Mouse (Mus musculus): ENCODE measurements around the gene Wdtc1. TPM values are rescaled to one million over a fixed set of nuclear protein-coding genes. Genes with fewer than 3 reads are reported as not detected.

Gene Wdtc1
- polyA plus RNA-seq, 1 experiment from 2014 or later, result 8.1 TPM

DNA sequence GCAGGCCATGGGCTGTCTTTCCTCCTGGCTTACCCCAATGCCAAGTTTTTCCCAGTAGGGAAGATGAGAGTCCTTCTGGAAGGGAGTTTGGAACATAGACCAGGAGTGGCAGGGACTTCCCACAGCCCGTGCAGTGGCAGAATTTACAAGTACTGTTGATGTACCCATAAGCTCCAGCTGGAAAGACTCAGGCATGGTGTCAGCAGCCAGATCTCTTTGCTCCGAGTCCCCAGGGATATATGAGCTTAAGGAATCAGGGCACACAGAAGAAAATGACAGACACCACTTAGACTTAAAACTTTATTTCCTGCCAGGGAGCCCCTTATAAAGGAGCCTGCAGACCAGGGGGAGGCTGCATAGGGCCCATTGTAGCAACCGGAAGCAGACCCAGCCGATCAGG, 87.5 kb downstream of the Wdtc1 start:
- peaks cover 18% of the 10 kb centered on the region for H3K4me1 ChIP-seq (replicated peaks)
- ATAC-seq (ENCODE audit: insufficient read depth), result no peak
- WGBS (ENCODE audit: insufficient replicate concordance), result 81% methylated on average over 4 of the region's 4 CpGs
- no peaks in the 10 kb centered on the region for H3K27me3 ChIP-seq
- no peak overlapping the region for H3K9ac ChIP-seq
- no peak overlapping the region for H3K4me3 ChIP-seq (replicated peaks)
- no peak overlapping the region for H3K4me2 ChIP-seq
- no peak overlapping the region for H3K27ac ChIP-seq (replicated peaks)
- no peaks in the 10 kb centered on the region for H3K9me3 ChIP-seq (replicated peaks)
- H3K36me3 ChIP-seq (replicated peaks), result peaks cover 65% of the 10 kb centered on the region

GRCm38 (mm10) chr4:133265297-133265696, 88.0 kb downstream of the Wdtc1 start:
- peaks cover 18% of the 10 kb centered on the region for H3K4me1 ChIP-seq (replicated peaks)
- H3K27ac ChIP-seq (replicated peaks), result no peak overlapping the region
- ATAC-seq (ENCODE audit: insufficient read depth), result no peak
- 79% methylated on average over 3 of the region's 3 CpGs for WGBS (ENCODE audit: insufficient replicate concordance)
- H3K36me3 ChIP-seq (replicated peaks), result peaks cover 60% of the 10 kb centered on the region
- H3K9ac ChIP-seq, result no peak overlapping the region
- H3K4me3 ChIP-seq (replicated peaks), result no peak overlapping the region
- no peak overlapping the region for H3K4me2 ChIP-seq
- H3K27me3 ChIP-seq, result no peaks in the 10 kb centered on the region
- no peaks in the 10 kb centered on the region for H3K9me3 ChIP-seq (replicated peaks)

- H3K4me1 ChIP-seq (replicated peaks), result peaks cover 15% of the 10 kb centered on the region
- H3K36me3 ChIP-seq (replicated peaks), result peaks cover 53% of the 10 kb centered on the region
- WGBS (ENCODE audit: insufficient replicate concordance), result 57% methylated on average over 2 of the region's 2 CpGs
- ATAC-seq (ENCODE audit: insufficient read depth), result no peak
- no peak overlapping the region for H3K4me3 ChIP-seq (replicated peaks)
- H3K9ac ChIP-seq, result no peak overlapping the region
- H3K9me3 ChIP-seq (replicated peaks), result no peaks in the 10 kb centered on the region
- 0 out of 2 replicates have a peak overlapping the region, but pooled peaks have one; percentile 0 for H3K27ac ChIP-seq (replicated peaks)
- H3K4me2 ChIP-seq, result no peak overlapping the region
- H3K27me3 ChIP-seq, result no peaks in the 10 kb centered on the region
Observed at GRCm38 (mm10) chr4:133264559-133264958, 88.7 kb downstream of the Wdtc1 start.

DNA sequence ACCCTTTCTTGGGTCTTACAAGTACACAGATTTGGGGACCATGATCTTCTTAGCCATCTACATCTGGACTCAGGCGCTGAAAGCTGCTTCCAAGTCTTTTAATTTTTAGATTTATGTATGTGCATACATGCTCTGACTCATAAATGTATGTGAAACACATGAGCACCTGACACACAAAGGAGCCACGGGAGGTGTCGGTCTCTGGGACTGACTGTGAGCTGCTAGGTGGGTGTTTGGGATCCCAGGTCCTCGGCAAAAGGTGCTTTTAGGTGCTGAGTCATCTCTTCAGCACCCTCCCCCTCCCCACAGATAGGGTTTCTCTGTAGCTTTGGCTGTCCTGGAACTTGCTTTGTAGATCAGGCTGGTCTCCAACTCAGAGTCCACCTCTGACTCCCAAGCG, 89.5 kb downstream of the Wdtc1 start:
- Histone ChIP-seq H3K27ac (replicated peaks) (no peak overlapping the region), H3K4me1 (replicated peaks) (peaks cover 15% of the 10 kb centered on the region), H3K4me3 (replicated peaks) (no peak overlapping the region), H3K9me3 (replicated peaks) (no peaks in the 10 kb centered on the region), H3K27me3 (0 out of 2 replicates have a peak, but pooled peaks cover 5% of the 10 kb centered on the region), H3K9ac (no peak overlapping the region), H3K36me3 (replicated peaks) (peaks cover 45% of the 10 kb centered on the region), H3K4me2 (no peak overlapping the region)
- 66% methylated on average over 5 of the region's 5 CpGs for WGBS (ENCODE audit: insufficient replicate concordance)
- ATAC-seq (ENCODE audit: insufficient read depth), result no peak

GRCm38 (mm10) chr4:133262882-133263281, 90.4 kb downstream of the Wdtc1 start, which contains the start of gene Sytl1:
TSS of gene Sytl1 (minus strand) at chr4:133263113.
- H3K4me2 ChIP-seq, result peak within 1 kb of the TSS; percentile 35
- peak; percentile 10; the same call in 1 of the 2 replicates for ATAC-seq (ENCODE audit: insufficient read depth)
- no peak within 1 kb of the TSS for H3K27ac ChIP-seq (replicated peaks)
- H3K4me1 ChIP-seq (replicated peaks), result peaks cover 15% of the 10 kb centered on the region
- H3K9me3 ChIP-seq (replicated peaks), result no peaks in the 10 kb centered on the region
- H3K27me3 ChIP-seq, result peaks cover 8% of the 10 kb centered on the region; the same call in 1 of the 2 replicates
- no peak within 1 kb of the TSS for H3K9ac ChIP-seq
- no peak within 1 kb of the TSS; the same call in 1 of the 2 replicates for H3K4me3 ChIP-seq (replicated peaks)
- peaks cover 36% of the 10 kb centered on the region for H3K36me3 ChIP-seq (replicated peaks)
- WGBS (ENCODE audit: insufficient replicate concordance), result 30% methylated on average over 7 of the region's 7 CpGs

DNA sequence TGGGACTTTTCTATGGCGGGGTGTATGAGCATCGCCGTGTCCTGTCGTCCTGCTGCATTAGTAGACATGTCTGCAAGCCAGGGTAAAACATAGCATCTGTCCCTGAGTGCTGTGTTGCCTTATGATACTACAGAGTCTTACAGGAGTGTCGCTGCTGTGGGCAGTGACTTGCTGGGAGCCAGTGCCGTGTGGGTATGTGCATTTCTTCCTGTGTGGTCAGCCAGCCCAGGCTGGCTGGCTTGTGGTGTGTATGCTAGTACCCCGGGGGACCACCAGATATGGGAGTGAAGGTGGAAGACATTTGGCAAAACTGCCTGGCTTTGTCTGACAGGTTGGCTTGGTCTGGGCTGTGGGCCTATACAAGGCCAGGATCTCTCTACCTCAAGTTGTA, 90.9 kb downstream of the Wdtc1 start:
- H3K27ac ChIP-seq (replicated peaks), result no peak overlapping the region
- peaks cover 15% of the 10 kb centered on the region for H3K4me1 ChIP-seq (replicated peaks)
- no peak for ATAC-seq (ENCODE audit: insufficient read depth)
- peak overlapping the region; percentile 35 for H3K4me2 ChIP-seq
- H3K9me3 ChIP-seq (replicated peaks), result no peaks in the 10 kb centered on the region
- H3K4me3 ChIP-seq (replicated peaks), result no peak overlapping the region; the same call in 1 of the 2 replicates
- WGBS (ENCODE audit: insufficient replicate concordance), result 38% methylated on average over 7 of the region's 7 CpGs
- no peak overlapping the region for H3K9ac ChIP-seq
- H3K27me3 ChIP-seq, result peaks cover 13% of the 10 kb centered on the region
- peaks cover 31% of the 10 kb centered on the region for H3K36me3 ChIP-seq (replicated peaks)

DNA sequence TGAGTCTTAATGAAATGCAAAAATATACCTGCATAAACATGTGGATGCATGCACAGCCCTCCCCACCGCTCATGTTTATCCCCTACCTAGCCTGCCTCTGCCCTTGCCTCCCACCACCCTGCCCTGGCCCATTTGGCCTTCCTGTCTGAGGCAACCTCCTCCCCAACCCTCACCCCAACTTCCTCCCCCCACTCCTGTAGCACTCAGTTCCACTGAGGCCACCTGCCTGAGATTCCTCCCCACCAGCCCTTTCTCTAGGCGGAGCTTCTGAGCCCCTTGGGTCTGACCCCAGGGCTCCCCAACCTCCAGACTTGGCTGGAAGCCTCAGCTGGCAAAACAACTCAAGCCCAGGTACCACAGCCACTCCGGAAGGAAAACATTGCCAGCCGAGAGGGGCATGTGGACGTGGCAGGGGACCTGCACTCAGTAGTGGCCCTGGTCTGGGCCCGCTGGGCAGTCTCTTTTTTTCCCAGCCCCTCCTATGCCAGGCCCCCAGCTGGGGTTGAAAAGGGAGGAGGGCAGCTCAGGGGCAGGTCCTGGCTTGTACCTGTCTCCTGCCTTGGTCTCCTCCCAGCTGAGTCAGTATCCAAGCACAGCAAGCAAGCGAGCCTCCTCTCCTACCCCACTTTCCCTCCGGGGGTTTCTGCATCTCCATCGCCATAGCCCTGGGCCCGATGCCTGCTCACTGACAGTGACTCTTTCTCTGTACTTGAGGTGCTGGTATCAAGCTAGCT, 91.5 kb downstream of the Wdtc1 start:
- peaks cover 25% of the 10 kb centered on the region for H3K36me3 ChIP-seq (replicated peaks)
- H3K27ac ChIP-seq (replicated peaks), result no peak overlapping the region
- H3K4me3 ChIP-seq (replicated peaks), result no peak overlapping the region
- H3K4me2 ChIP-seq, result peak overlapping the region; percentile 35
- ATAC-seq (ENCODE audit: insufficient read depth), result no peak
- H3K27me3 ChIP-seq, result peaks cover 18% of the 10 kb centered on the region
- WGBS (ENCODE audit: insufficient replicate concordance), result 44% methylated on average over 10 of the region's 10 CpGs
- no peaks in the 10 kb centered on the region for H3K9me3 ChIP-seq (replicated peaks)
- H3K4me1 ChIP-seq (replicated peaks), result peaks cover 16% of the 10 kb centered on the region
- H3K9ac ChIP-seq, result no peak overlapping the region

DNA sequence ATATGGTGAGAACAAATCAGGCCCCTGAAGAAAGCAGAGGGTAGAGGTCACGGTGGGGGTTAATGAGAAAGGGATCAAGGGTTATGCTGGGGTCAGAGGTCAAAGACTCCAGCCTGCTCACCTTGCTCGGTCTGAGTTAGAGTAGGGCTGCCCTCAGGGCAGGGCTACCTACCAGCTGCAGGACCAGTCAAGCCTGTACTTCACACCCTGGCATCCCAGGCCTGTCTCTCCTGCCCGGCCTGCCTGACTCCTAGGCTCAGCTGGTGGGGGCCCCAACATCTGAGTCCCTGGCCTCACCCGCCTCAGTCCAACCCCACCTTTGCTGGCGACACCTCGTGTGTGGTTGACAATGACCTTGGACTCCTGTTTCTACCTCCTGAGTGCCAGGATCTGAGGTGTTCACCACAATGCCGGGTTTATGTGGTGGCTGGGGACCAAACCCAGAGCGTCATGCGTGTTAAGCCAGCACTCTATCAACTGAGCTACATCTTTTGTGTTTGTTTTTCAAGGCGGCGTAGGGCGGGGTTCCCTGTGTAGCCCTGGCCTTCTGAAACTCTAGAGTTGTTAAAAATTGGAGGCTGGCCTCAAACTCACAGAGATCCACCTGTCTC, 95.4 kb downstream of the Wdtc1 start:
- H3K9me3 ChIP-seq (replicated peaks), result no peaks in the 10 kb centered on the region
- H3K4me2 ChIP-seq, result no peak overlapping the region
- WGBS (ENCODE audit: insufficient replicate concordance), result 63% methylated on average over 12 of the region's 12 CpGs
- ATAC-seq (ENCODE audit: insufficient read depth), result 0 out of 2 replicates have a peak, but pooled peaks have one; percentile 22
- no peaks in the 10 kb centered on the region for H3K36me3 ChIP-seq (replicated peaks)
- H3K27ac ChIP-seq (replicated peaks), result no peak overlapping the region
- no peak overlapping the region for H3K9ac ChIP-seq
- H3K4me1 ChIP-seq (replicated peaks), result peaks cover 17% of the 10 kb centered on the region
- H3K4me3 ChIP-seq (replicated peaks), result no peak overlapping the region
- peaks cover 48% of the 10 kb centered on the region for H3K27me3 ChIP-seq

DNA sequence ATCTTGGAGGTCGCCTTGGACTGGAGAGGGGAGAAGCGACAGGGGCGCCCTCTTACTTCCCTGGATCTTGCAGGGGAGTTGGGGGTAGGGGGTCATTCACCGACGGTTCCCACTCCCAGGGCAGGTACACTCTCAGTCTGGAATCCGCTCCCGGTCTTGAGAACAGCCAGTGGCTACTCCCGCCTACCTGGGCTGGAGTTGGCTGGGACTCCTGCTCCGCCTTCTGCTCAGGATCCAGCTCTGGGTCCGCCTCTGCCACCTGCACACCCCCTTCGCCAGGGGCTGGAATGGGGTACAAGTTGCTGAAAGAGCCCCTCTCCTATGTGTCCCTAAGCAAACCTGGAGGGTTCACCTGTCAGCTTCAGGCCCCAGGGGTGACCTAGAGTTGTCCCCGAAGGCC, 96.1 kb downstream of the Wdtc1 start:
- Histone ChIP-seq H3K27ac (replicated peaks) (no peak overlapping the region), H3K4me3 (replicated peaks) (no peak overlapping the region)
- no peak for ATAC-seq (ENCODE audit: insufficient read depth)

GRCm38 (mm10) chr4:133256820-133257219, 96.5 kb downstream of the Wdtc1 start:
- Histone ChIP-seq H3K27ac (replicated peaks) (no peak overlapping the region), H3K4me2 (peak overlapping the region; percentile 15; the same call in 1 of the 2 replicates), H3K4me1 (replicated peaks) (peaks cover 10% of the 10 kb centered on the region; the same call in 1 of the 2 replicates), H3K27me3 (peaks cover 59% of the 10 kb centered on the region), H3K4me3 (replicated peaks) (no peak overlapping the region), H3K9ac (no peak overlapping the region), H3K9me3 (replicated peaks) (no peaks in the 10 kb centered on the region), H3K36me3 (replicated peaks) (no peaks in the 10 kb centered on the region)
- WGBS (ENCODE audit: insufficient replicate concordance), result 35% methylated on average over 24 of the region's 24 CpGs
- ATAC-seq (ENCODE audit: insufficient read depth), result no peak

More for the DNA sequence above, 96.1 kb downstream of the Wdtc1 start:
- Histone ChIP-seq H3K4me2 (peak overlapping the region; percentile 15; the same call in 1 of the 2 replicates), H3K4me1 (replicated peaks) (peaks cover 12% of the 10 kb centered on the region; the same call in 1 of the 2 replicates), H3K9me3 (replicated peaks) (no peaks in the 10 kb centered on the region), H3K27me3 (peaks cover 54% of the 10 kb centered on the region), H3K9ac (no peak overlapping the region), H3K36me3 (replicated peaks) (no peaks in the 10 kb centered on the region)
- 42% methylated on average over 12 of the region's 12 CpGs for WGBS (ENCODE audit: insufficient replicate concordance)

- 59% methylated on average over 6 of the region's 6 CpGs for WGBS (ENCODE audit: insufficient replicate concordance)
- H3K27ac ChIP-seq (replicated peaks), result no peak overlapping the region
- ATAC-seq (ENCODE audit: insufficient read depth), result no peak
- H3K9me3 ChIP-seq (replicated peaks), result no peaks in the 10 kb centered on the region
- no peak overlapping the region for H3K4me2 ChIP-seq
- H3K27me3 ChIP-seq, result peaks cover 73% of the 10 kb centered on the region
- no peaks in the 10 kb centered on the region for H3K36me3 ChIP-seq (replicated peaks)
- peaks cover 17% of the 10 kb centered on the region for H3K4me1 ChIP-seq (replicated peaks)
- H3K4me3 ChIP-seq (replicated peaks), result no peak overlapping the region
- H3K9ac ChIP-seq, result no peak overlapping the region
Observed at GRCm38 (mm10) chr4:133255392-133255791, 97.9 kb downstream of the Wdtc1 start.

All from liver, embryonic 15.5 days (tissue).